Mouse (Mus musculus) lung, postnatal 0 days (tissue): ENCODE data around the gene Eid3.

Source experiments
- CTCF ChIP-seq: IDR thresholded peaks from 2 replicates; pipeline ENCODE4 v1.5.1; 2016; ENCODE audit warnings: antibody characterized with exemption, mild to moderate bottlenecking
- EP300 ChIP-seq: IDR thresholded peaks from 2 replicates; pipeline ENCODE4 v1.6.1; 2016; ENCODE audit warnings: antibody characterized with exemption, mild to moderate bottlenecking, control low read depth

DNA sequence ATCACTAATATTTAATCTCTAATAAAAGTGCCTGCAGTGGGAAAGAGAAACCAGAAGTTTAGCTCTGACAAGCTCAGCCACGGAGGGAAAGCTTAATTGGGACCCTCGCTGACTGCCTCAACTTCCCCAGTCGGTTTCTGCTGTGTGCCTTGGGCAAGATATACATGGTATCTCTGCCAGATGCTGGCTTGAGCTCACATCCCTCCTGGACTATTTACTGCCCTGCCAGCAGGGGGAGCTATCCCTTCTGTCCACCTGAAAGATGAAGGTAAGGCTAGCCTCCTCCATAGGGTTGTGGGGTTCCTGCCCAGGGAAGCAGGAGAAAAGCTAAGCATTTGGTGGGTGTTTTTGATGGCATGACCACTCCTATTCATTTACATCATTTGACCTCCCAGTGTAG is 43.8 kb downstream of the Eid3 start:
- TF ChIP-seq CTCF (peak; percentile 64), EP300 (no peak)
